Mouse (Mus musculus) adrenal gland, postnatal 25 days (tissue): ENCODE measurements around the gene Bcl2l11. TPM values are rescaled to one million over a fixed set of nuclear protein-coding genes. Genes with fewer than 3 reads are reported as not detected.
"Not testable (repeated sequence)": the region's sequence is repeated elsewhere in the genome, so short reads cannot be mapped to it uniquely, and the experiment has no call there.

Experiments used
- DNase-seq: peaks from one replicate; pipeline ENCODE4 v3.0.0; 2021; ENCODE audit warnings: mixed read lengths
- total RNA-seq: library from RNA; stranded (reverse); gene quantifications from 2 replicates; pipeline ENCODE4 v1.2.3, GENCODE M21; 2021

The Bcl2l11 gene
- total RNA-seq, 1 experiment from 2014 or later, result 20.2 TPM

- DNase-seq, result no peak
Observed at GRCm38 (mm10) chr2:128175625-128176024, 49.8 kb downstream of the Bcl2l11 start.

- DNase-seq, result no peak
Observed at GRCm38 (mm10) chr2:128176391-128177044, 50.7 kb downstream of the Bcl2l11 start.

- peak; percentile 48 for DNase-seq
Observed at GRCm38 (mm10) chr2:128177241-128177661, 51.4 kb downstream of the Bcl2l11 start.

- DNase-seq, result peak; percentile 67
Observed at GRCm38 (mm10) chr2:128179126-128179807, 53.4 kb downstream of the Bcl2l11 start.

- peak; percentile 73 for DNase-seq
Observed at GRCm38 (mm10) chr2:128179808-128180379, 54.1 kb downstream of the Bcl2l11 start.

- DNase-seq, result not testable (repeated sequence)
Observed at GRCm38 (mm10) chr2:128182181-128182580, 56.3 kb downstream of the Bcl2l11 start.

GRCm38 (mm10) chr2:128182751-128183150 is 56.9 kb downstream of the Bcl2l11 start:
- DNase-seq, result no peak

GRCm38 (mm10) chr2:128183762-128184161 is 57.9 kb downstream of the Bcl2l11 start:
- DNase-seq, result no peak

GRCm38 (mm10) chr2:128185942-128186341 is 60.1 kb downstream of the Bcl2l11 start:
- no peak for DNase-seq

GRCm38 (mm10) chr2:128187277-128187676 is 61.4 kb downstream of the Bcl2l11 start:
- DNase-seq, result no peak

GRCm38 (mm10) chr2:128188461-128188860 is 62.6 kb downstream of the Bcl2l11 start:
- DNase-seq, result peak; percentile 33

- DNase-seq, result no peak
Observed at GRCm38 (mm10) chr2:128189691-128190090, 63.9 kb downstream of the Bcl2l11 start.

GRCm38 (mm10) chr2:128190196-128190595 is 64.4 kb downstream of the Bcl2l11 start:
- no peak for DNase-seq

GRCm38 (mm10) chr2:128193411-128193810 is 67.6 kb downstream of the Bcl2l11 start:
- DNase-seq, result no peak

- no peak for DNase-seq
Observed at GRCm38 (mm10) chr2:128197379-128197778, 71.5 kb downstream of the Bcl2l11 start.

- no peak for DNase-seq
Observed at GRCm38 (mm10) chr2:128203147-128203546, 77.3 kb downstream of the Bcl2l11 start.

GRCm38 (mm10) chr2:128203749-128204405 is 78.0 kb downstream of the Bcl2l11 start:
- no peak for DNase-seq

- no peak for DNase-seq
Observed at GRCm38 (mm10) chr2:128208541-128208940, 82.7 kb downstream of the Bcl2l11 start.

- no peak for DNase-seq
Observed at GRCm38 (mm10) chr2:128209841-128210329, 84.0 kb downstream of the Bcl2l11 start.

GRCm38 (mm10) chr2:128210376-128210775 is 84.5 kb downstream of the Bcl2l11 start:
- no peak for DNase-seq

GRCm38 (mm10) chr2:128211022-128211880 is 85.4 kb downstream of the Bcl2l11 start:
- DNase-seq, result no peak

- DNase-seq, result no peak
Observed at GRCm38 (mm10) chr2:128211881-128212209, 86.0 kb downstream of the Bcl2l11 start.
